16 mouse cellular contexts compared by ENCODE assay signal in the genomic region with DNA sequence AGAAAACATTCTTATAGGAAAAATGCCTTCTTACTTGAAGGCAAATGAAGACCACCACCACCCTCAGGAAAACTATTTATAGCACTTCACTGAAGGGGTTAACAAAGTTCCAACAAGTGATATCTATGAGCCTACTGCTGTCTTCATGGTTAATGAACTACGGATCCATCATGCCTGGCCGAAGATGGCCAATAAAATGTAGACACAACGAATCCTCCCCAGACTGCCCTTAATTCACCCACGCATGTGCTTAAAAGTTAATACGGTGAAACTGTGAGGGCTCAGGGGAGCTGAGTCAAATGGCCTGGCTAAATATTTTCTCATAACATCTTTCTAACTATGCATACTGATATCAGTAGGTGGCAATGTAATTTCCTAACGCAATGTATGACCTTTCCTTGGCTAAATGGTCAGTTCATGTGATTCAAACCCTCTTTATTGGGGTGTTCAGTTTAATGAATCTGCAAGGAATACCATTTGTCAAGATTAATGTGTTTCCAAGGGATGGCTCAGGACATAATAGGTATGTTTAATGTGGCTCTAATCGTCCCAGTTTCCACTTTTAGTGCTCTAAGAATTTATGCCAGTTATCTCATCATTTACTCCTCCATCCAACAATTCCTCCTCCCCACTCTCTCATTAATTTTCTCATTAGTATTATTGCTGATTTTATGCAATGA. TPM values are rescaled to one million over a fixed set of nuclear protein-coding genes. Genes with fewer than 3 reads are reported as not detected.
"Had no signal": no experiment of that assay in that cellular context is flagged by ENCODE, and none has a peak within 500 bp of the region (broad histone marks: within the 10 kb centered on the region; RNA-seq: fewer than 3 reads in every experiment).

No protein-coding gene starts in this region.

- H3K9ac ChIP-seq: hindbrain, embryonic 14.5 days; intestine, embryonic 15.5 days; liver, embryonic 15.5 days; lung, embryonic 14.5 days; stomach, embryonic 15.5 days had no signal

- H3K4me1 ChIP-seq: intestine, embryonic 15.5 days; liver, embryonic 15.5 days; midbrain, embryonic 10.5 days; stomach, embryonic 15.5 days had no signal

- ATAC-seq: intestine, embryonic 15.5 days had no signal

- H3K4me3 ChIP-seq: intestine, embryonic 15.5 days; limb, embryonic 10.5 days; liver, embryonic 15.5 days; midbrain, embryonic 10.5 days; stomach, embryonic 15.5 days had no signal

- H3K9me3 ChIP-seq: intestine, embryonic 15.5 days; limb, embryonic 10.5 days; liver, embryonic 15.5 days; midbrain, embryonic 10.5 days; stomach, embryonic 15.5 days had no signal

- H3K4me2 ChIP-seq: hindbrain, embryonic 14.5 days; intestine, embryonic 15.5 days; liver, embryonic 11.5 days; liver, embryonic 15.5 days; lung, embryonic 14.5 days; stomach, embryonic 15.5 days had no signal

- H3K27me3 ChIP-seq: intestine, embryonic 15.5 days; liver, embryonic 15.5 days; stomach, embryonic 15.5 days had no signal

- H3K27ac ChIP-seq: hindbrain, embryonic 14.5 days; intestine, embryonic 15.5 days; limb, embryonic 10.5 days; liver, embryonic 15.5 days; midbrain, embryonic 10.5 days; stomach, embryonic 15.5 days had no signal

- DNase-seq: lung, embryonic 14.5 days; lung, postnatal 10 days; lung, postnatal 4 days; midbrain, embryonic 14.5 days; right cerebral cortex, postnatal 14 days; thymus, adult 2 months; thymus, postnatal 25 days had no signal

- H3K36me3 ChIP-seq: intestine, embryonic 15.5 days; limb, embryonic 10.5 days; liver, embryonic 15.5 days; midbrain, embryonic 10.5 days; stomach, embryonic 15.5 days had no signal

RNA-seq across cellular contexts. Expression of a gene that starts 37.9 kb away (rescaled TPM):
- polyA plus RNA-seq: liver, embryonic 11.5 days; liver, embryonic 15.5 days; lung, embryonic 14.5 days; spleen, adult 2 months; stomach, embryonic 15.5 days; urinary bladder, adult 2 months had no signal
